Mouse (Mus musculus): ENCODE data around the gene Tnrc6a. TPM values are rescaled to one million over a fixed set of nuclear protein-coding genes. Genes with fewer than 3 reads are reported as not detected.

Tnrc6a gene
- polyA plus RNA-seq, 1 experiment from 2014 or later: 17.7 TPM

GRCm38 (mm10) chr7:123214365-123215075 is 90.8 kb downstream of the Tnrc6a start, which contains the start of gene Slc5a11:
Gene Slc5a11, plus strand, starts transcription at chr7:123214780.
- Histone ChIP-seq H3K9me3 (replicated peaks) (no peaks in the 10 kb centered on the region), H3K27me3 (no peaks in the 10 kb centered on the region), H3K36me3 (no peaks in the 10 kb centered on the region), H3K4me2 (no peak within 1 kb of the TSS), H3K27ac (no peak within 1 kb of the TSS), H3K9ac (no peak within 1 kb of the TSS), H3K4me1 (replicated peaks) (0 out of 2 replicates have a peak, but pooled peaks cover 6% of the 10 kb centered on the region), H3K4me3 (replicated peaks) (no peak within 1 kb of the TSS)
- ATAC-seq (ENCODE audit: low read depth) (0 out of 2 replicates have a peak, but pooled peaks have one; percentile 12), DNase-seq (no peak)
- WGBS (ENCODE audit: insufficient replicate concordance): 35% methylated on average over 8 of the region's 8 CpGs

GRCm38 (mm10) chr7:123215138-123215537 is 91.5 kb downstream of the Tnrc6a start:
- WGBS (ENCODE audit: insufficient replicate concordance): 62% methylated on average over 2 of the region's 2 CpGs
- no peak for ATAC-seq (ENCODE audit: low read depth)
- H3K9ac ChIP-seq: no peak overlapping the region

GRCm38 (mm10) chr7:123217448-123218354 is 94.0 kb downstream of the Tnrc6a start:
- Histone ChIP-seq H3K27ac (no peak overlapping the region), H3K27me3 (no peaks in the 10 kb centered on the region), H3K4me3 (replicated peaks) (no peak overlapping the region), H3K9ac (no peak overlapping the region), H3K4me2 (no peak overlapping the region), H3K36me3 (no peaks in the 10 kb centered on the region), H3K4me1 (replicated peaks) (0 out of 2 replicates have a peak, but pooled peaks cover 6% of the 10 kb centered on the region), H3K9me3 (replicated peaks) (no peaks in the 10 kb centered on the region)
- DNase-seq (no peak), ATAC-seq (ENCODE audit: low read depth) (no peak)
- 49% methylated on average over 7 of the region's 7 CpGs for WGBS (ENCODE audit: insufficient replicate concordance)

More at GRCm38 (mm10) chr7:123215138-123215537, 91.5 kb downstream of the Tnrc6a start:
- Histone ChIP-seq H3K27ac (no peak overlapping the region), H3K4me3 (replicated peaks) (no peak overlapping the region), H3K27me3 (no peaks in the 10 kb centered on the region), H3K36me3 (no peaks in the 10 kb centered on the region), H3K4me2 (no peak overlapping the region), H3K4me1 (replicated peaks) (0 out of 2 replicates have a peak, but pooled peaks cover 6% of the 10 kb centered on the region), H3K9me3 (replicated peaks) (no peaks in the 10 kb centered on the region)
- no peak for DNase-seq

- DNase-seq (no peak), ATAC-seq (ENCODE audit: low read depth) (no peak)
- no peaks in the 10 kb centered on the region for H3K9me3 ChIP-seq (replicated peaks)
- no peak overlapping the region for H3K27ac ChIP-seq
- no peak overlapping the region for H3K9ac ChIP-seq
- WGBS (ENCODE audit: insufficient replicate concordance): 51% methylated on average over 6 of the region's 6 CpGs
- no peak overlapping the region for H3K4me3 ChIP-seq (replicated peaks)
- H3K4me2 ChIP-seq: no peak overlapping the region
- 0 out of 2 replicates have a peak, but pooled peaks cover 6% of the 10 kb centered on the region for H3K4me1 ChIP-seq (replicated peaks)
- no peaks in the 10 kb centered on the region for H3K36me3 ChIP-seq
- H3K27me3 ChIP-seq: no peaks in the 10 kb centered on the region
Observed at GRCm38 (mm10) chr7:123218620-123219019, 94.9 kb downstream of the Tnrc6a start.

- Histone ChIP-seq H3K27ac (no peak overlapping the region), H3K4me1 (replicated peaks) (no peaks in the 10 kb centered on the region), H3K4me2 (no peak overlapping the region), H3K27me3 (no peaks in the 10 kb centered on the region), H3K9me3 (replicated peaks) (no peaks in the 10 kb centered on the region), H3K4me3 (replicated peaks) (no peak overlapping the region), H3K36me3 (no peaks in the 10 kb centered on the region), H3K9ac (no peak overlapping the region)
- WGBS (ENCODE audit: insufficient replicate concordance): 65% methylated on average over 13 of the region's 13 CpGs
- DNase-seq: no peak
- ATAC-seq (ENCODE audit: low read depth): no peak
Observed at GRCm38 (mm10) chr7:123219781-123220632, 96.3 kb downstream of the Tnrc6a start.

GRCm38 (mm10) chr7:123220633-123220942 is 96.9 kb downstream of the Tnrc6a start:
- 41% methylated on average over 2 of the region's 2 CpGs for WGBS (ENCODE audit: insufficient replicate concordance)
- Histone ChIP-seq H3K9ac (no peak overlapping the region), H3K9me3 (replicated peaks) (no peaks in the 10 kb centered on the region), H3K36me3 (no peaks in the 10 kb centered on the region), H3K4me1 (replicated peaks) (no peaks in the 10 kb centered on the region), H3K4me2 (no peak overlapping the region), H3K27me3 (no peaks in the 10 kb centered on the region), H3K4me3 (replicated peaks) (no peak overlapping the region), H3K27ac (no peak overlapping the region)
- no peak for ATAC-seq (ENCODE audit: low read depth)
- no peak for DNase-seq

GRCm38 (mm10) chr7:123224076-123224475 is 100.4 kb downstream of the Tnrc6a start:
- Histone ChIP-seq H3K4me2 (no peak overlapping the region), H3K36me3 (no peaks in the 10 kb centered on the region), H3K4me1 (replicated peaks) (no peaks in the 10 kb centered on the region), H3K9me3 (replicated peaks) (no peaks in the 10 kb centered on the region), H3K9ac (no peak overlapping the region), H3K4me3 (replicated peaks) (no peak overlapping the region), H3K27ac (no peak overlapping the region), H3K27me3 (no peaks in the 10 kb centered on the region)
- ATAC-seq (ENCODE audit: low read depth): no peak
- DNase-seq: no peak
- WGBS (ENCODE audit: insufficient replicate concordance): 76% methylated on average over 9 of the region's 9 CpGs

- WGBS (ENCODE audit: insufficient replicate concordance): 59% methylated on average over 4 of the region's 4 CpGs
- no peaks in the 10 kb centered on the region for H3K36me3 ChIP-seq
- H3K27ac ChIP-seq: no peak overlapping the region
- H3K9ac ChIP-seq: no peak overlapping the region
- ATAC-seq (ENCODE audit: low read depth) (no peak), DNase-seq (no peak)
- no peaks in the 10 kb centered on the region for H3K4me1 ChIP-seq (replicated peaks)
- H3K4me2 ChIP-seq: no peak overlapping the region
- H3K4me3 ChIP-seq (replicated peaks): no peak overlapping the region
- H3K9me3 ChIP-seq (replicated peaks): no peaks in the 10 kb centered on the region
- no peaks in the 10 kb centered on the region for H3K27me3 ChIP-seq
Observed at GRCm38 (mm10) chr7:123225159-123225558, 101.5 kb downstream of the Tnrc6a start.

GRCm38 (mm10) chr7:123235449-123235848 is 111.8 kb downstream of the Tnrc6a start:
- Histone ChIP-seq H3K4me3 (replicated peaks) (no peak overlapping the region), H3K36me3 (no peaks in the 10 kb centered on the region), H3K9ac (no peak overlapping the region), H3K9me3 (replicated peaks) (no peaks in the 10 kb centered on the region), H3K27ac (no peak overlapping the region), H3K27me3 (no peaks in the 10 kb centered on the region), H3K4me1 (replicated peaks) (no peaks in the 10 kb centered on the region), H3K4me2 (no peak overlapping the region)
- DNase-seq (no peak), ATAC-seq (ENCODE audit: low read depth) (no peak)
- WGBS (ENCODE audit: insufficient replicate concordance): 15% methylated on average over 4 of the region's 4 CpGs

- 70% methylated on average over 4 of the region's 4 CpGs for WGBS (ENCODE audit: insufficient replicate concordance)
- no peaks in the 10 kb centered on the region for H3K9me3 ChIP-seq (replicated peaks)
- H3K9ac ChIP-seq: no peak overlapping the region
- DNase-seq (no peak), ATAC-seq (ENCODE audit: low read depth) (no peak)
- no peak overlapping the region for H3K4me3 ChIP-seq (replicated peaks)
- no peaks in the 10 kb centered on the region for H3K4me1 ChIP-seq (replicated peaks)
- H3K36me3 ChIP-seq: no peaks in the 10 kb centered on the region
- H3K27me3 ChIP-seq: no peaks in the 10 kb centered on the region
- H3K27ac ChIP-seq: no peak overlapping the region
- no peak overlapping the region for H3K4me2 ChIP-seq
Observed at GRCm38 (mm10) chr7:123238621-123239020, 114.9 kb downstream of the Tnrc6a start.

- H3K4me2 ChIP-seq: 0 out of 2 replicates have a peak overlapping the region, but pooled peaks have one; percentile 3
- no peak for DNase-seq
Observed at GRCm38 (mm10) chr7:123240064-123240463, 116.4 kb downstream of the Tnrc6a start.

More at GRCm38 (mm10) chr7:123240064-123240463, 116.4 kb downstream of the Tnrc6a start:
- no peaks in the 10 kb centered on the region for H3K27me3 ChIP-seq
- no peaks in the 10 kb centered on the region for H3K9me3 ChIP-seq (replicated peaks)
- no peak overlapping the region for H3K9ac ChIP-seq
- peaks cover 6% of the 10 kb centered on the region for H3K4me1 ChIP-seq (replicated peaks)
- no peak overlapping the region for H3K4me3 ChIP-seq (replicated peaks)
- 24% methylated on average over 6 of the region's 6 CpGs for WGBS (ENCODE audit: insufficient replicate concordance)
- ATAC-seq (ENCODE audit: low read depth): no peak
- no peak overlapping the region for H3K27ac ChIP-seq
- no peaks in the 10 kb centered on the region for H3K36me3 ChIP-seq
